Mouse (Mus musculus): Measurements from ENCODE around the gene Il11. TPM values are rescaled to one million over a fixed set of nuclear protein-coding genes. Genes with fewer than 3 reads are reported as not detected.

Gene Il11
- total RNA-seq, 2 experiments from 2014 or later, result not detected

Other genes starting within 250 kb of the Il11 start
- gene Syt5, start 235.3 kb downstream of the Il11 start, total RNA-seq (2014; fragmentation: Nextera tagmentation), result 0.42 TPM in 1 of 2 replicates, not detected in the other
- gene Syt5, start 235.3 kb downstream of the Il11 start, total RNA-seq (2017), result not detected in 2 replicates
- not detected in 2 replicates for gene Ptprh, start 178.8 kb downstream of the Il11 start, total RNA-seq (2014; fragmentation: Nextera tagmentation)
- 0.46 TPM in 1 of 2 replicates, not detected in the other for gene Ptprh, start 178.8 kb downstream of the Il11 start, total RNA-seq (2017)
- gene Tmem86b, start 151.4 kb downstream of the Il11 start, total RNA-seq (2014; fragmentation: Nextera tagmentation), result 17.6 and 19.4 TPM in 2 replicates
- 7.7 and 15.6 TPM in 2 replicates for gene Tmem86b, start 151.4 kb downstream of the Il11 start, total RNA-seq (2017)
- 81.4 and 118 TPM in 2 replicates for gene Ppp6r1, start 123.8 kb downstream of the Il11 start, total RNA-seq (2014; fragmentation: Nextera tagmentation)
- 82.5 and 90.9 TPM in 2 replicates for gene Ppp6r1, start 123.8 kb downstream of the Il11 start, total RNA-seq (2017)
- 69.0 and 77.0 TPM in 2 replicates for gene Hspbp1, start 97.8 kb downstream of the Il11 start, total RNA-seq (2014; fragmentation: Nextera tagmentation)
- 44.9 and 47.4 TPM in 2 replicates for gene Hspbp1, start 97.8 kb downstream of the Il11 start, total RNA-seq (2017)
- not detected in 2 replicates for gene Brsk1, start 92.3 kb downstream of the Il11 start, total RNA-seq (2014; fragmentation: Nextera tagmentation)
- gene Brsk1, start 92.3 kb downstream of the Il11 start, total RNA-seq (2017), result not detected in 2 replicates
- gene Tmem150b, start 57.6 kb downstream of the Il11 start, total RNA-seq (2014; fragmentation: Nextera tagmentation), result not detected in 2 replicates
- gene Tmem150b, start 57.6 kb downstream of the Il11 start, total RNA-seq (2017), result 0.33 and 1.1 TPM in 2 replicates
- gene Kmt5c, start 42.7 kb downstream of the Il11 start, total RNA-seq (2014; fragmentation: Nextera tagmentation), result 75.8 and 96.3 TPM in 2 replicates
- gene Kmt5c, start 42.7 kb downstream of the Il11 start, total RNA-seq (2017), result 25.6 and 52.4 TPM in 2 replicates
- gene Cox6b2, start 29.8 kb downstream of the Il11 start, total RNA-seq (2014; fragmentation: Nextera tagmentation), result 279 and 377 TPM in 2 replicates
- 151 and 283 TPM in 2 replicates for gene Cox6b2, start 29.8 kb downstream of the Il11 start, total RNA-seq (2017)
- not detected in 2 replicates for gene Fam71e2, start 11.6 kb downstream of the Il11 start, total RNA-seq (2014; fragmentation: Nextera tagmentation)
- gene Fam71e2, start 11.6 kb downstream of the Il11 start, total RNA-seq (2017), result not detected in 2 replicates
- gene Tmem190, start 78 bp upstream of the Il11 start, total RNA-seq (2014; fragmentation: Nextera tagmentation), result not detected in 2 replicates
- not detected in 2 replicates for gene Tmem190, start 78 bp upstream of the Il11 start, total RNA-seq (2017)
- gene Tmem238, start 6.8 kb upstream of the Il11 start, total RNA-seq (2014; fragmentation: Nextera tagmentation), result 15.1 and 17.8 TPM in 2 replicates
- 21.3 and 26.1 TPM in 2 replicates for gene Tmem238, start 6.8 kb upstream of the Il11 start, total RNA-seq (2017)
- gene Rpl28, start 10.0 kb upstream of the Il11 start, total RNA-seq (2014; fragmentation: Nextera tagmentation), result 3,204 and 3,219 TPM in 2 replicates
- gene Rpl28, start 10.0 kb upstream of the Il11 start, total RNA-seq (2017), result 676 and 1,069 TPM in 2 replicates
- gene Ube2s, start 29.7 kb upstream of the Il11 start, total RNA-seq (2014; fragmentation: Nextera tagmentation), result 291 and 381 TPM in 2 replicates
- gene Ube2s, start 29.7 kb upstream of the Il11 start, total RNA-seq (2017), result 146 and 204 TPM in 2 replicates
- 0.31 TPM in 1 of 2 replicates, not detected in the other for gene Shisa7, start 61.8 kb upstream of the Il11 start, total RNA-seq (2014; fragmentation: Nextera tagmentation)
- not detected in 2 replicates for gene Shisa7, start 61.8 kb upstream of the Il11 start, total RNA-seq (2017)
- 1.8 and 12.5 TPM in 2 replicates for gene Isoc2b, start 87.4 kb upstream of the Il11 start, total RNA-seq (2014; fragmentation: Nextera tagmentation)
- gene Isoc2b, start 87.4 kb upstream of the Il11 start, total RNA-seq (2017), result 13.3 and 86.2 TPM in 2 replicates
- 7.9 and 9.6 TPM in 2 replicates for gene Isoc2a, start 94.3 kb upstream of the Il11 start, total RNA-seq (2014; fragmentation: Nextera tagmentation)
- 7.4 and 13.2 TPM in 2 replicates for gene Isoc2a, start 94.3 kb upstream of the Il11 start, total RNA-seq (2017)
- not detected in 2 replicates for gene Gm36210, start 123.7 kb upstream of the Il11 start, total RNA-seq (2014; fragmentation: Nextera tagmentation)
- not detected in 2 replicates for gene Gm36210, start 123.7 kb upstream of the Il11 start, total RNA-seq (2017)
- 8.2 and 11.6 TPM in 2 replicates for gene Zfp628, start 132.4 kb upstream of the Il11 start, total RNA-seq (2014; fragmentation: Nextera tagmentation)
- gene Zfp628, start 132.4 kb upstream of the Il11 start, total RNA-seq (2017), result 1.1 and 1.2 TPM in 2 replicates
- gene Nat14, start 139.2 kb upstream of the Il11 start, total RNA-seq (2014; fragmentation: Nextera tagmentation), result 6.6 TPM in 1 of 2 replicates, not detected in the other
- 0.23 and 1.9 TPM in 2 replicates for gene Nat14, start 139.2 kb upstream of the Il11 start, total RNA-seq (2017)
- gene Ssc5d, start 142.9 kb upstream of the Il11 start, total RNA-seq (2014; fragmentation: Nextera tagmentation), result not detected in 2 replicates
- not detected in 2 replicates for gene Ssc5d, start 142.9 kb upstream of the Il11 start, total RNA-seq (2017)
- 0.69 TPM in 1 of 2 replicates, not detected in the other for gene Sbk2, start 181.5 kb upstream of the Il11 start, total RNA-seq (2014; fragmentation: Nextera tagmentation)
- not detected in 2 replicates for gene Sbk2, start 181.5 kb upstream of the Il11 start, total RNA-seq (2017)
- not detected in 2 replicates for gene Sbk3, start 188.3 kb upstream of the Il11 start, total RNA-seq (2014; fragmentation: Nextera tagmentation)
- gene Sbk3, start 188.3 kb upstream of the Il11 start, total RNA-seq (2017), result not detected in 2 replicates
- gene Zfp579, start 213.3 kb upstream of the Il11 start, total RNA-seq (2014; fragmentation: Nextera tagmentation), result 12.0 and 32.5 TPM in 2 replicates
- 0.76 and 2.2 TPM in 2 replicates for gene Zfp579, start 213.3 kb upstream of the Il11 start, total RNA-seq (2017)
- 16.6 and 19.9 TPM in 2 replicates for gene Zfp524, start 231.6 kb upstream of the Il11 start, total RNA-seq (2014; fragmentation: Nextera tagmentation)
- 3.0 and 9.3 TPM in 2 replicates for gene Zfp524, start 231.6 kb upstream of the Il11 start, total RNA-seq (2017)
- 34.8 and 35.7 TPM in 2 replicates for gene Fiz1, start 231.8 kb upstream of the Il11 start, total RNA-seq (2014; fragmentation: Nextera tagmentation)
- 19.8 and 32.7 TPM in 2 replicates for gene Fiz1, start 231.8 kb upstream of the Il11 start, total RNA-seq (2017)
- gene Gm44973, start 232.6 kb upstream of the Il11 start, total RNA-seq (2014; fragmentation: Nextera tagmentation), result 2.6 TPM in 1 of 2 replicates, not detected in the other
- not detected in 2 replicates for gene Gm44973, start 232.6 kb upstream of the Il11 start, total RNA-seq (2017)
- gene Zfp865, start 237.5 kb upstream of the Il11 start, total RNA-seq (2014; fragmentation: Nextera tagmentation), result 22.7 and 24.4 TPM in 2 replicates
- 7.8 and 9.8 TPM in 2 replicates for gene Zfp865, start 237.5 kb upstream of the Il11 start, total RNA-seq (2017)
- not detected in 2 replicates for gene Ccdc106, start 237.7 kb upstream of the Il11 start, total RNA-seq (2014; fragmentation: Nextera tagmentation)
- gene Ccdc106, start 237.7 kb upstream of the Il11 start, total RNA-seq (2017), result 0.42 and 0.56 TPM in 2 replicates

All from megakaryocyte-erythroid progenitor cell, adult 5-6 weeks (primary cell).